Mouse (Mus musculus): ENCODE measurements at regions not wholly inside any gene's neighbourhood (a gene's known extent, or its start where the extent isn't known, plus 50 kb on each side); places are given as distances from the start of the nearest gene placed in this dataset.

DNA sequence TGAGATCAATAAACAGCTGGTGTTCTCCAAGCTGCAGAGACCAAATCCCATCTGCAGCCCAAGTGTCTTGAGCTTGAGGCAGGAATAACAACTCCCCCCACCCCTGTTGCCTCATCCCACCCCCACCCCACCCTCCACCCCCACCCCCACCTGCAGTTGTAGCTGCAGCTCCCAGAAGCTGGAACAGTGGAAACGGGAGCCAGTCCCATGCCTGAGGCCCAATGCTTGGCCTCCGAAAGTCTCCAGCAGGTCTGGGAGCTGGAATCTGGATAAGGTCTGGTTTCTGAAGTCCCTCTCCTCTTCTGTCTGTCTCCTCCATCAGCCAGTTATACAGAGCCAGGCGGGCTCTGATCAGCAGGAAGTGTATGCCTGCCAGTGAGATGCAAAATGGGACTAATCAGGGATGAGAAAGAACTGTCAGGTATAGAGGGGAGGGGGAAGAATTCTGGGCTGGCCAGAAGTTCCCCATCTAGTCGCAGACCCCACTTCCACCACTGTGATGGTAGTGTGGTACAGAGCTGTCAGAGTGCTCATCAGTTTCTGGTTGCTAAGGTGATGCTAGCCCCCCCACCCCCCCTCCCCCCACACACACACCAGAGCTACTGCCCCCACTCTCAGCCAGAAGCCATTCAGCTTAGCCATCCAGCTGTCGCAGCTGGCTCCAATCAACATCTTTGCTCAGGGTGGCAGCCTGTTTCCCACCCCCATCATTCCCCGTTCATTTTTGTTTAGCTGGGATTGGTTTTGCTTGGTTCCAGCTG lies 91.5 kb downstream of the Hes1 start:
- no peak for ATAC-seq (ENCODE audit: extremely low read depth, insufficient number of reproducible peaks, low FRiP score, poor library complexity, severe bottlenecking)

DNA sequence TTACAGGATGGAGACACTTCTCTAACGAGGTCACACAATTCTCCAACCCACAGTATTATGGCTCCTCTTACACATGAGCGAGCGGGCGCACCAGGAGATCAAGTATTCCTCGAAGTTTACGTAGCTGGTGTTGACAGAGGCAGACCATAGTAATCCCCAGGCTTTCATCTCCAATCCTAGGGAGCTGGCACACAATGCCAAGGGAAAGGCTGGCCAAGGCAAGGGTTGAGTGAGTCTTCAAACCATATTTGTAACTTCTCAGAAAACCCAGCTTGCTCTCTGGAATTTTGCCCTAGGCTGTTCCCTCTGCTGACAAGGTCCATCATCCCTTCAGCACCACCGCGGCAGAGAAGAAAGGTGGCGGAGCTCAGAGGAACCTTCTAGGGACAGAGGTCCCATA lies 94.0 kb downstream of the Hes1 start:
- no peak for ATAC-seq (ENCODE audit: extremely low read depth, insufficient number of reproducible peaks, low FRiP score, poor library complexity, severe bottlenecking)

GRCm38 (mm10) chr16:30160399-30160798 lies 96.2 kb downstream of the Hes1 start:
- ATAC-seq (ENCODE audit: extremely low read depth, insufficient number of reproducible peaks, low FRiP score, poor library complexity, severe bottlenecking), result no peak

GRCm38 (mm10) chr16:30163303-30163702 lies 99.1 kb downstream of the Hes1 start:
- ATAC-seq (ENCODE audit: extremely low read depth, insufficient number of reproducible peaks, low FRiP score, poor library complexity, severe bottlenecking), result no peak

- ATAC-seq (ENCODE audit: extremely low read depth, insufficient number of reproducible peaks, low FRiP score, poor library complexity, severe bottlenecking), result no peak
Observed at GRCm38 (mm10) chr16:30165667-30166180, 101.5 kb downstream of the Hes1 start.

- no peak; the same call in 1 of the 2 replicates for ATAC-seq (ENCODE audit: extremely low read depth, insufficient number of reproducible peaks, low FRiP score, poor library complexity, severe bottlenecking)
Observed at GRCm38 (mm10) chr16:30171381-30172079, 95.8 kb downstream of the Cpn2 start.

- no peak for ATAC-seq (ENCODE audit: extremely low read depth, insufficient number of reproducible peaks, low FRiP score, poor library complexity, severe bottlenecking)
Observed at GRCm38 (mm10) chr16:30172136-30172731, 95.1 kb downstream of the Cpn2 start.

DNA sequence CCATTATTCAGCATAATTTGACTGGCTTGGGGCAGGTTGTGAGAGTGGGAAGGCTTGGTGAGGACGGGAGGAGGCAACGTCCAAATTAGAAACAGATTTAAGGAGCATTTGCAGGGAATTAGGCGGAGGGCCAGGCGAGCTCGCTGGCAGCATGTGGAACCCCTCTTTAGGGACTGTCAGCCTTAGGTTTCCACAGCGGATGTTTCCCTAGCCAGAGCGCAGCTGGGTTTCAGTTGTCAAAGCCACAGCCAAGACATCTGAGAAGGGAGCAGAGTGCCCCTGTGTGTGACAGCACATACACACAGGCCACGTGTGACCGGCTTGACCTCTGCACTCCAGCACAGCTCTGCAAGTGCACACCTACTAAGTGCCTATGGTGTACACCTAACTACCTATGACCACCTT lies 94.5 kb downstream of the Cpn2 start:
- no peak for ATAC-seq (ENCODE audit: extremely low read depth, insufficient number of reproducible peaks, low FRiP score, poor library complexity, severe bottlenecking)

DNA sequence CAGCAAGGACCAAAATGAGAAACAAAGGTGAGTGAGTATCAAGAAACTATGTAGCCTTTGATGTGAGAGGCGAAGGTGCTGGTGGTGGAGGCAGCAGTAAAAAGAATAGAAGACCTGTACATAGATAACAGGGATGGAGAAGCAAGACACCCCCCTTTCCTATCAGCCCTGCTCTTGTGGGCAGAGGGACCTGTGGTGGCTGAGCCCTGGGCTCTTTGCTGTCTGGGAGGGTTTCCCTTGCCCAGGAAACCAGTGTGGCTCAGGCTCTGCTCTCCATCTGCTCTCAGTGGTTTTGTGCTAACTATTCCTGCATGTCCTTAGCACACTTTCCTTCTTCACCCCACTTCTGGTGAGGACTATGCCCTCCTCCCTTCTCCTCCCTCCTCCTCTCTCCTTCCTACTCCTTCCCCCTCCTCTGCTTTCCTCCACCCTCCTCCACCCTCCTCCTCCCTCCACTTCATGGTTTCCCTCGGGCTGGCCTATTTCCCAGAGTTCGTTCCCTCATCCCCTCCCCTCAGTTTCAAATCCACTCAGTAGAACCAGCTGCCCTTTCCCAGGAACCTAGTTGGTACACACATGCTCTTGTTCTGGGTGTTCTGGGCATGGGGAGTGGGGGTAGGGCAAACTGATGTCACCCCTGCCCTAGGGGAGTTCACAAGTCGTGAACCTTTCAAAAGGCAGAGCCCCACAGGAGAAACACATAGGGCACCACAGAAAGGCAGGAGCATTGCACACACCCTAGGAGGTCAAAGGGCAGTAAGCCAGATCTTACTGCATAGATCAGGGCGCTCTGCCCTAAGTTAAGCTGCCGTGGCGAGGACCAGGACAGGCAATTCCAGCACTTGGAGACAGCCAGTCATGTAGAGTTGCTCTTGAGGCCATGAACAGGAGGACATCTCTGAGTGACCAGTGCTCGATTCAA lies 93.1 kb downstream of the Cpn2 start:
- no peak for ATAC-seq (ENCODE audit: extremely low read depth, insufficient number of reproducible peaks, low FRiP score, poor library complexity, severe bottlenecking)

DNA sequence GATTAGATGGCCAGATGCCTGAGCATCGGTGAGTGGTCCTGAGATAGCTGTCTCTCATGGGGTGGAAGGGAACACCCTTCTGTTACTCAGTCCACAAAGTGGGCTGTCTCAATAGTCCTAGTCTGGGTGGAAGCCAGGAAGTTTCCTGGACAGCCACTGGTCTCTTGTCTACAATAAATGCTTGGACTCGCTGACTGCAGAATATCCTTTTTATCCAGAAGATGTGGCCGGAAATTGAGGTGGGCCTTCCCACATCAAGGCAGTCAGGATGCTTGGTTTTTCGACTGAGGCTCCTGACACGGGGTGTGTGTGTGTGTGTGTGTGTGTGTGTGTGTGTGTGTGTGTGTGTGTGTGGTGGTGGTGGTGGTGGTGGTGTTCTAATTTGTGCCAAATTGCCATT lies 91.0 kb downstream of the Cpn2 start:
- no peak for ATAC-seq (ENCODE audit: extremely low read depth, insufficient number of reproducible peaks, low FRiP score, poor library complexity, severe bottlenecking)

- no peak for ATAC-seq (ENCODE audit: extremely low read depth, insufficient number of reproducible peaks, low FRiP score, poor library complexity, severe bottlenecking)
Observed at GRCm38 (mm10) chr16:30177769-30178168, 89.5 kb downstream of the Cpn2 start.

- ATAC-seq (ENCODE audit: extremely low read depth, insufficient number of reproducible peaks, low FRiP score, poor library complexity, severe bottlenecking), result no peak
Observed at GRCm38 (mm10) chr16:30178596-30178995, 88.7 kb downstream of the Cpn2 start.

GRCm38 (mm10) chr16:30179504-30179976 lies 87.8 kb downstream of the Cpn2 start:
- ATAC-seq (ENCODE audit: extremely low read depth, insufficient number of reproducible peaks, low FRiP score, poor library complexity, severe bottlenecking), result no peak

DNA sequence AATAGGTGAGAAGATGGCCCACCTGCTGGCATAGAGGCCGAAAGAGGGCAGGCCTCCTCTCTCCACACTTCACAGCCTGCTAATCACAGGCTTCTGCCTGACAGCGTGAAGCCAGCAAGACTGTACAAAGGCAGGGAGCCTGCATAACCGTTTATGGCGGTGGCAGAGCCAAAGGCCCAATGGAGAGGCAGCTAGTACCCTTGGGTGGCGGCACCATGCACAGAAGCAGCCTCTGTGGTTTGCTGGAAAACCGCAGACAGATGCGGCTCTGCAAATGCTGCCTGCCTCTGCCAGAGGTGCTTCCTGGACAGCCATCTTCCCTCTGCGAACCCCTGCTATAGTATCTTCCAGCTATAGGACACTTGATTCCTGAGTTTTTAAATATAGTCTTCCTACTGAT lies 86.2 kb downstream of the Cpn2 start:
- peak; percentile 22; the same call in 1 of the 2 replicates for ATAC-seq (ENCODE audit: extremely low read depth, insufficient number of reproducible peaks, low FRiP score, poor library complexity, severe bottlenecking)

DNA sequence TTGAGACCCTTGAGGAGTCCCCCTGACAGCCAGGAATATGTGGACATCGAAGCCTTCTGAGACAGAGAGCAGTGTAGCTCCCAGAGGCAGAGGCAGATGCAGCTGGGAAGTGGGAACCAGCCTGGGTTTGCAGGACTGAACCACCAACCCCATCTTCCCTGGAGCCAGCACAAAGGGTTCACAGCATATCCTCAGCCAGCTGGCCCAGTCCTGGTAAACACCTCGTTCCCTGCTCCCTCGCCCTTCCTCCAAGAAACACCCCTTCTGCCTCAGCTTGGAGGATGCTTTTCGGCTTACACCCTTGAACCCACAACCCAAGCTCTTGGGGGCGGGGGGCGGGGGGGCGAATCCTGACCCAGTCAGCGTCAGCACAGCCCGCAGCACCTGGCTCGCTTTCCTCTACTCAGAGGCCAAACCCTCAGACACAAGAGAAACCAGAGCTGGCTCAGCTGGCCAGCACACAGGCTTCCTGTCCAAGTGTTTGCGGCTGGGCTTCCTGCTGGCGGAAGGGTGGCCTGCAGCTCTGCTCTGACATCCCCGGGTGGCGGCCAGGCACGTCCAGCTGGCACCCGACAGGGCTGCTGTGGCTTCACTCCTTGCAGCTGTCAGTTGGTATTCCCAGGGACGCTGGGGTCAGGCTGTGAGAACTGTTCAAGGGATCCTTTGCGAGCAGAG lies 82.6 kb downstream of the Cpn2 start:
- no peak for ATAC-seq (ENCODE audit: extremely low read depth, insufficient number of reproducible peaks, low FRiP score, poor library complexity, severe bottlenecking)

GRCm38 (mm10) chr16:30185707-30186106 lies 81.6 kb downstream of the Cpn2 start:
- ATAC-seq (ENCODE audit: extremely low read depth, insufficient number of reproducible peaks, low FRiP score, poor library complexity, severe bottlenecking), result no peak

DNA sequence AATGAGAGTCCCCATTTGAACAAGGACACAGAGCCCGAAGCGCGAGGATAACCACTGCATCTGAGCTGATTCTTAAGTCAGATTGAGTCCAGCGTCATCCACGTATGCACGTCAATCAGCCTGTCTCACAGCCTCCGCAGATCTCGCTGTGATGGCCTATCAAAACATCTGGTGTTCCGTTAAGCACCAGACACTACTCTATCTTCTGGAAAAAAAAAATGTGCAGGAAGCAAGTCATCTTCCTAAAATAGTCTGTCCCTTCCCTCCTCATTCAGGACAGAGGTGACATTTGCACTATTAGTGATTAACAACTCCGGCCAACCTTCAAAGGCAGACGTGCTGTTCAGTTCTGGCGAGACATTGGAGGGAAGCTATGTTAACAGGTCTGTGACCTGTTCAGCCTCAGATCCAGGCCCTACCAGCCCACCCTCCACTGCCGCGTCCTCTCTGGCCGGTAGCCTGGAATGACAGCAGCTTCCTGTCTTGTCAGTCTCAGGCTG lies 81.0 kb downstream of the Cpn2 start:
- no peak for ATAC-seq (ENCODE audit: extremely low read depth, insufficient number of reproducible peaks, low FRiP score, poor library complexity, severe bottlenecking)

- no peak for ATAC-seq (ENCODE audit: extremely low read depth, insufficient number of reproducible peaks, low FRiP score, poor library complexity, severe bottlenecking)
Observed at GRCm38 (mm10) chr16:30186701-30187270, 80.5 kb downstream of the Cpn2 start.

All from neutrophil, adult 5-6 weeks (primary cell).